Mouse (Mus musculus) kidney, adult 8-10 months (tissue): ENCODE measurements around the gene Bdp1.
"Not testable (repeated sequence)": the region's sequence is repeated elsewhere in the genome, so short reads cannot be mapped to it uniquely, and the experiment has no call there.

ENCODE experiments used
- DNase-seq, 2 experiments: peaks; one replicate each; pipeline ENCODE4 v3.0.0; 2022

The Bdp1 gene

DNA sequence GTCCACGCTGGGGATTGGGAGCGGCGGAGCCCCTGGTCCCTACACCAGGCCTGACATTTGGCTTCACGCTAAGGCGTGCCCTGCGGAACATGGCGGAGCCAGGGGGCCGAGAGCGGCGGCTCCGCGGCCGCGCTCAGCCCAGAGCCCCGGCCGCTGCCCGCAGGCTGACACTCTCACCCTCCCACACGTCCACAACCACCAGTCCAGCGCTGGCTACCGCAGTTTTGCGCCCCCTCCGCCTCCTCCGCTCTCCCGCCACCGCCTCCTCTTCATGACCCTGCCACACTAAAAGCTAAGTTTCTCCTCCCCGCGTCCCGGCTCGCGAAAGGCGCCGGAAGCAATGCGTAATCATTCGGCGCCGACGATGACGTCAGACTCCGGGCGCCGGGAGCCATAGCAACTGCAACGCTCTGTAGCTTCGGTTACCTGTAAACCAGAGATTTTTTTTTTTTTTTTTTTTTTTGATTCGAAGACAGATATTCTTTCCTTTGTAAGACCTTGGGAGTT lies at the start of gene Bdp1:
TSS of gene Bdp1 (minus strand) at position 323 of the 507 bp plus-strand sequence.
- peak; percentile 93 to 95 for DNase-seq

DNA sequence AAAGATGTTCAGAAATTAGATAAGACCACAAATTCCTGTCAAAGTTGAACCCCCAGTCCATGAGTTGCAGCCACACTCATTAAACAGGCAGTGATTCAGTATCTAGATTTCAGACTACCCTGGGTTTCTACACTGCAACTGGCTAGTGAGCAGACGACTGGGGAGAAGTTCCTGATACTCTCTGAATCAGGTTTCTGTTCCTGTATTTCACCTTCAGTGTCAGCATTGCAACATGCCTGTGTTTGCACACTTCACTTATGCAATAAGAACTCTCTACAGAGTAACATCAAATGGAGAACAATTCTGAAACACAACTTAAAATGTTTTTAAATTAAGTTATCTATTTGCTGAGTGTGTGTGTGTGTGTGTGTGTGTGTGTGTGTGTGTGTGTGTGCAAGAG lies 48.8 kb upstream of the Bdp1 start:
- no peak for DNase-seq

DNA sequence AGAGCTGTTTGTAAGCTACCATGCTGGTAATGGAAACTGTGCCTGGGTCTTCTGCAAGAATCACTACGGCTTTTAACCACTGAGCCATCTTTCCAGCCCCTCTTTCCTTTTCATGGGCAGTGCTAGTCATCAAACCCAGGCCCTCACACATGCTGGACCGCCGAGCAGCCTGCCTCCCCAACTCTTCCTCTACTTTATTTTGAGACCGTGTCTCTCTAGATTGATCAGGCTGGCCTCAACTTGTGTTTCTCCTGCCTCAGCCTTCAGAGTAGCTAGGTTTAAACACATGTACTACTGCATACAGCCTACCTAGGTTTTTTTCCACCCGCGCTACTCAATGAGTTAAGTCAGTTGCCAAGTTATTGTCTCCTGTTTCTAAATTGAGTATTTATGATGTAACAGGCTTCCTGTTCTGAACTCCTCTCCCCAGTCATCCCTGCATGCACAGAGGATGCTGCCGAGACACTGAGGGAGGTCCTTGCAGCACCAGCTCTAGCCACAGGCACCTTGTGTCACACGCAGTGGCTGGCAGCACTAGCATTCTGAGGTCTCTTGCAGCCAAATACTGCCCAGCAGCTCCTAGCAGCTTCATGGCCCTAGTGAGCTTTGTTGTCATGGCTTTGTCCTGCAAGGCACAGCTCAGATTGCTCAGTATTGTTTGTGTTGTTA lies 37.9 kb upstream of the Bdp1 start:
- DNase-seq = no peak

DNA sequence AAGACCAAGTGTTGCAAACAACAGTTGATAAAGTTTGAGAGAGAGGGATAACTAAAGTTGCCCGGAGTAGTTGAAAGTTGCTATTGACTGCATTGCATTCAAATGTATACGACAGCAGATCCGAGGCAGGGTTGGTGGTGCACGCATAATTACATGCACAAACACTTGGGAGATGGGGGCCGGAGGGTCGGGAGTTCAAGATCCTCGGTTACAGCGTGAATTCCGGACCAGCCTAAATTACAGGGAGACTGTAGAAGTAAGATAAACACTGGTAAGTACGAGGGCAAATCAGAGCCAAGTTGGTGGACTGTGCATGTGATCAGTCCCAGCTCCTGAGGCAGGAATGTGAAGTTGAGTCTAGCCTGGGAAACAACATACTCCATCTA lies 21.4 kb upstream of the Bdp1 start:
- no peak for DNase-seq

DNA sequence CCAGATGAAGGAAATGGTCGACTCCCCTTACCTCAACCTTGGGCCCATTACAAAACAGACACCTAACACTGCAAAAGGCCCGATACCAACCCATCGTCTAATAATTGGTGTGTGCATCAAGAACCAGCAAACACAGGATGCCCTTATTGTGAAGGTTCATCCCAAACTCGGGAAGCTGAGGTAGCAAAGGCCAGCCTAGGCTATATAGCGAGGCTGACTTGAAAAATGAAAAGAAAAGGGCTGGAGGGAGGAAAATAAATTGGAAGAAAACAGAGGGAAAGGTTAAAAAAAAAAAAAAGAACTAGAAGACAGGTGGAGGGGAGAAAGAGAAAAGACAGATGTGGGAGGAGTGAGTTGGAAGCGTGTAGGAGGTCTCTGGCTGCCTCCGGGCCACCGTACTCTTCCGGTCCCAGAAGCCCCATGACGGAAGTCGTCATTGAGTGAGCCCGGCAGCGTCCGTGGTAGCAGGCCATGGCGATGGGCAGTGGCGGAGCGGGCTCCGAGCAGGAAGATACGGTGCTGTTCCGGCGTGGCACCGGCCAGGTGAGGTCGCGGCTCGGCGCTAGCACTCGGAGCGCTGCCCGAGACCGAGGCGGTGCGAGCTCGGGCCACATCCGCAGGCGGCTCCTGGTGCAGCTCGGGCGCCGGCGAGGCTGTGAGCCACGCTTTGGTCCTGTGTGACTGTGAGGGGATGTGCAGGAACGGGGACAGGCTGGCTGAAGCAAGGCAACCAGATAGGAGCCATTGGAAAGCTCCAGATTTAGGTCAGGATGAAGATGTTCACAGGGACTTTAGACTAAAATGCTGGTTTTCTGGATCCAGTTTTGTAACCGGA lies 20.8 kb upstream of the Bdp1 start, which contains the start of gene Smn1:
TSS of gene Smn1 (plus strand) at position 430 of the 835 bp plus-strand sequence.
- DNase-seq = peak; percentile 94 to 97

DNA sequence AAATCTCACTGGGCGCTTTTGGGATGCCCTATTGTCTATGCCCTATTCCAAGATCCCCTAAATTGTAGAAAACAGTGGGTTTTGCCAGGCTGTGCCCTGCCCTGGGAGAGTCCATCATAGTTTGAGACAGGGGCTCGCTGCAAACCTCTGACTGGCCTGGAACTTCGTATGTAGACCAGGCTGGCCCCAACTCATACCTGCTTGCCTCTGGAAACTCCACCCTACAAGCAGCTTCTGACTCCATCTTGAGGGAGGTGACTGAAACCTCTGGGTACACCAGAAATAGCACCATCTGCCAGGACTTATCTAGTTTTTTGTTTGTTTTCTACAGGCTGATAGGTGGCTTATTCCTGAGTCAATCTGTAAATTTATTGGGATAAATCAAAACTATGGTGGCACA lies 20.1 kb upstream of the Bdp1 start:
- DNase-seq = no peak

DNA sequence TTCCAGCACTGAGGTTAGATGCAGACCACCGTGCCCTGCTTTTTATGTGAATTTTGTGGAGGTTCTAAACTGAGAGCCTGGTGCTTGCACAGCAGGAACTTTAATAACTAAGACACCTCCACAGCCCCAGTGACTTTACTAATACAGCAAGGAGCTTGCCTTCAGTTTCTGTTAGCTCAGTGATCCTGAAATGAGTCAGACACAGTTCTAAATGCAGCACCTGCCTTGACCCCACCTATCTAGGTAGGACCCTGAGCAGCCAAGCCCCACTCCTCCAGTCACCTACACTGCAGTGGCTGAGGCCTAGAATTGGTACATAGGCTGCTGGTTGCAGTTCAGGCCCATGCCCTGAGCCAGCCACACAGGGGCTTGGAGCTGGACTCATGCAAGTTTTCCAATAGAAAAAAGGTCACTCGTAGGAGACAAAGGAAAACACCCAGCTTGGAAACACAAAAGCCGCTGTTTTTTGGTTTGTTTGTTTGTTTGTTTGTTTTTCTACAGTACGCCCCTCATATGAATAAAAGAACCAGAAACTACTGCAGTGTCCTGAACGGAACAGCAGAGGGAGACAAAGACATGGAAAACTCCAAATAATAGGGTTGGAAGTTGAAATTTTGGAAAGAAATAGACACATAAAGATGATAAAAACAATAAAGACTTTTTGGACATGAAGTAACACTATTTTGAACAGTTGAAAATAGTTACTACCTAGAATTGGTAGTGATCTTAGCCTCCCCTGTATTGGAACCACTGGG lies 8.5 kb upstream of the Bdp1 start:
- no peak for DNase-seq

DNA sequence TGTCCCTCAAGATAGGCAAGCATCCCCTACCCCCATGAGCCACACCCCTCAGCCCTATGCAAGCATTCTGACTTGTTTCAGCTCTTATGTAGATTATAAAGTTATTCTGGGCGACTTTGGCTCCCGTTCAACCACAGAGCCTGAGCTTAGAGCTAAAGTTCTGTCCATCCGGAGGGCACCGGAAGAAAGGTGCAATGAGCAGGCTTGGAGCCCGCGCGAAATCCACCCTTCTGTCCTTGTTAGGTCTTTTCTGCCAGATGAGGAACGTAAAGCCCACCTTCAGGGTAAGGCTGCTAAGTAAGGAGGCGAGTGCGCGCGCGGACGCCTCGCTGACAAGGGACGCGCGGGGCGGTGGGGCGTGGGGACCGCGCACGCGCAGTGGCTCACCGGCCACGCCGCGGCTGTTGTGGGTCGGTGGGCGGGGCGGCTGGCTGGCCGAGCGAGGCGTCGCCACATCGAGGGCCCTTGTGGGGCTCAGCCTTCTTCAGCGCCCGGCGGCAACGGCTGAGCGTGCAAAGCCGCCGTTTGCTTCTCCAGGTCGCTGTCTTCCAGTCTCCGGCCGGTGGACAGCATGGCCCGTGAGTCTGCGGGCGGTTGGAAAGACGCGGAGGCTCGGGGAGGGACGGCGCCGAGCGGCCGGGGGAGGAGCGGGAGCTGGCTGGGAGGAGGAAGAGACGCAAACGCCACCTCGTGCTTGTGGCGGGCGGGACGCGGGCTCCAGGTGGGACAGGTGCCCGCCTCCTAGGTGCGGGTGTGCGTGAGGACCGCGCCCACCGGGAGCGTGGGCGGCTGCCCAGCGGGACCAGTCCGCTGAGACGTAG lies 4.0 kb upstream of the Bdp1 start, which contains the start of gene Serf1:
TSS of gene Serf1 (plus strand) at position 361 of the 821 bp plus-strand sequence.
- DNase-seq = peak; percentile 64 to 79

DNA sequence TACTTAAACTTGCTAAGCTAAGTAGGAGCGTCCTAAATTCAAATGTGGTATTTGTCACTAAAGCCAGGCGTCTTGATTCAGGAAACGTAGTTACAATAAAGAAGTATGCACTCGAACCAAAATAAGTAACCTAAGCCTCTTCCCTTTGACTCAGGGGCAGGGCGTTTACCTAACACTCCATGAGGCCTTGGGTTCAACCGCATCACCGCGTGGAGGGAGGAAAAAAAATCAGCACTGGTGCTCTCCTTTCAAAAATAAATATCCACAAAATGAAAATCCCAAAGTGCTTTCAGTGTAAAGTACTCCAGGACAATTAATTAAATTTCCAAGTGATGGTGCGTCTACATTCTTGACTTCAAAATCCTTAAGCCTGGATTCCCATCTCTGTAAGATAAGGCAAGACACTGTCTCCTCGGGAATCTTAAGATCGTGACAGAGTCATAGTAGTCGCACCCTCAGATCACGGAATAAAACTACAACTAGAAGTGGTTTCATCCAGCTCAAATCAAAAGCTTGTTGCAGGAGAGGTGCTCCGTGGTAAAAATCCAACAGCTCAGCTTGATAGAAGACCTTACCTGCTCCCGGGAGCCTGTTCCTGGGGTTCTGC lies 715 bp downstream of the Bdp1 start:
- DNase-seq = no peak

DNA sequence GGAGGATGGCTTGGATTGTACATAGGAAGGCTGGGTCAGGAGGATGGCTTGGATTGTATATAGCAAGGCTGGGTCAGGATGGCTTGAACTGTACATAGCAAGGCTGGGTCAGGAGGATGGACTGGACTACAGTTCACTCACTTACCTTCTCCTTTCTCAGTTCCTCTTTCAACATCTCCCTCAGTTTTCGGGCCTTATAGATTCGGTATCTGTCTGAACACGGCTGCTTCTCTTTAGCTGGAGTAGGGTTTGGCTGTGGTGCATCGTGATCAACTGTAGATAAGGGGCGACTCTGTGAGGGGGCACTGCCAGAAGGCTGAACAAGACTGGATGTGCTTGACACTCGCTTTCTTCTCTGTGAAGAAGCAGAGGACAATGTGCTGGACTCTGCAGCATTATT lies 5.1 kb downstream of the Bdp1 start:
- DNase-seq = no peak

DNA sequence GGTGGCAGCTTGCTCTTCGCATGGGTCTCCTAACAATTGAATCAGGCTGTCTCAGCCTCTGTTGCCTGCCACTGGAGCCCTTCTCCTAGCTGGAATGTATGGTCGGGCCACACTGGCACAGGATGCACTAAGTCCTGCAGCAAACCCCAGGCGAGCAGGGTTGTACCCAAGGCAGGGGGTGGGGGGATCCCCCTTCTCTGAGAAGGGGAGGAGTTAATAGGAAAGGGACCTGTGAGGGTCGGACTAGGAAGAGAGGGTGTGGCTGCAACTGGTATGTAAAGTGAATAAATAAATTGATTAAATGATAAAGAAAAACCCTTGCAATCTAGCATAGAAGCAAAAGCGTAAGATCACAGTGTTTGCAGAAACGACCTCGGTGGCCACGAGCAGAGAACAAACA lies 32.4 kb downstream of the Bdp1 start:
- DNase-seq = no peak

DNA sequence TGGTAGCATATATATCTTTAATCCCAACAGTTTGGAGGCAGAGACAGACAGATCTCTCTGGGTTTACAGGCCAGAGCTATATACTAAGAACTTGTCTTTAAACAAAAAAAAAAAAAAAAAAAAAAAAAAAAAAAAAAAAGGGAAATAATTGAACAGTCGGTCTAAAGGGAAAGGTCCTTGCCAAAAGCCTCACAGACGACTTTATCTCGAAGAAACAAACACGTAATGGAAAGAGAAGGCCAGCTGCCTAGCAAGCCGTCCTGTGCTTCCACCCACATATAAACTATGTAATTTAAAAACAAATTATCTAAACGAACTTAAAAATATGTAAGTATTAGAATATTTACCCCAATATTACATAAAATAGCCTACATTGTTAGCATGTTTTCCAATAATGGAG lies 36.0 kb downstream of the Bdp1 start:
- no peak for DNase-seq

DNA sequence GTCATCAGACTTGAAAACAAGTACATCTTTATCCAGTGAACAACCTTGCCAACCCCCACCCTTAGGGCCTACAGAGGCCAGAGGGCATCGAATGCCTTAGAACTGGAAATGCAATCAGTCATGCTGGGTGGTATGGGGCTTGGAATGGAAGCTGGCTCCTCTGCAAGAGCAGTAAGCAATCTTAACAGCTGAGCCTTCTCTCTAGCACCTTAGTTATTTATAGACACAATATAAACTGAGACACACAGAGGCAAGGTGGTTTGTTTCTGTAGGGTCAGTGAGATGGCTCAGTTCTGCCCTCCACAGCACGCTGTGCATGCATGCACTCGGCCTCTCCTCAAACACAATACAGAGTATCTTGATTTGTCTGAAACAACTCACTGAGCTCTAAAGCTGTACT lies 39.9 kb downstream of the Bdp1 start:
- DNase-seq = no peak

DNA sequence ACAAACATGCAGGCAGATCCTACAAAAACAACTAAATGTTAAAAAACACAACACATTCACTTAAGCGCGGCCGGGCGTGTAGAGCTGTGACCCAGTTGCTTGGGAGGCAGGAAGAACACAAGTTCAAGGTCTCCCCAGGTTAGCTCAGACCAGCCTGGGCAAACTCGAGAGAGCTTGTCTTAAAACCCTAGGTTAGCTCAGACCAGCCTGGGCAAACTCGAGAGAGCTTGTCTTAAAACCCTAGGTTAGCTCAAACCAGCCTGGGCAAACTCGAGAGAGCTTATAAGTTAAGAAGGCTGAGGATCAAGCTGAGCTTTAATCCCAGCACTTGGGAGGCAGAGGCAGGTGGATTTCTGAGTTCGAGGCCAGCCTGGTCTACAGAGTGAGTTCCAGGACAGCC lies 46.1 kb downstream of the Bdp1 start:
- not testable (repeated sequence) for DNase-seq

DNA sequence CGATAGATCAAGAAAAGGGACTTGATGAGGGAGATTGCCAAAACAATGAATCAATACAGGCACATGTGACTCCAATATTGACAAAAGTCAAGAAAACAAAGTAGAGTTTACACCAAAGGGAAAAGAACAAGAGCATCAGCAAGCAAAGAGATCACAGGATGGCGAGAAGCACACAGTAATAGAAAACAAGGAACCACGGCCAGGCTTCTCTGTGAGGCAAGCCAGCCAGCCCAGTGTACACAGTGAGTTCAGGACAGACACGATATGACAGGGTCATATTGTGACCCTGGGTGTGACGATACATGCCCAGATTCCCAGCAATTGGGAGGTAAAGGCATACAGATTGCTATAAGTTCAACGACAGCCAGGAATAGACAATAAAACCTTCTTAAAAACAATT lies 77.9 kb downstream of the Bdp1 start:
- no peak for DNase-seq

DNA sequence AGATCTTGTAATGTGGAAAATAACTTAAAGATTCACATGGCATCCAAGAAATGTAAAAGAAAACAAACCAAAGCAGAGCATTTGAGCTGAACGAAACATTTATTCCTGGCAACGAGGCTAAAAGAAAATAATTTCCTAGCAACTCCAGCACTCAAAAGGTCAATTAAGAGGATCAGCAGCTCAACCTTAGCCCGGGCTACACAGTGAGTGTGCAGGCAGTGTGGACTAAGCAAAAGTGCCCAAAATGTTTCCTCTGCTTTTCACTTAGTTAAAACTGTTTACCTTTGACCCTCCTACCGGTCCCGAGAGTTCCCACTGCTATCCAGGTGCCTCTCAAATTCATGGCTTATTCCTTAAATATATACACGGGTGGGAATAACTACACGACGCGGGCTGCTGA lies 87.0 kb downstream of the Bdp1 start:
- DNase-seq = peak; percentile 15 to 18

DNA sequence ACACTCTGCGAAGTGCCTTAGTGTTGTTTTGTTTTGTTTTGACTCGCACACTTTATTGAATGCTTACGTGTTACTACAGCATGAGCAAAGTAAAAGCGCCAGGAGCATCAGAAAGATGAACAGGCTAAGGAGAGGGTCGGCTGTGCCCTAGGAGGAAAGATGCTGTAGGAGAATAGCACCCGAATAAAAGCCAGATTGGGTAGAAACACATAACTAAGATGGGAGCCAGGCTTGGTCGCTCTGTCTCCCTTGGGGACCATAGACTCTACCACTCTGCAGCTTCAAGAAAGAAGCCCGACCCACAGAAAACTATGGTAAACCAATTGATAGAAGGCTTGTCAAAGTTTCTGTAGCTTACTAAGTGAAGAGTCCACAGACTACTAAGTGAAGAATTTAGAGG lies 87.9 kb downstream of the Bdp1 start:
- DNase-seq = no peak

DNA sequence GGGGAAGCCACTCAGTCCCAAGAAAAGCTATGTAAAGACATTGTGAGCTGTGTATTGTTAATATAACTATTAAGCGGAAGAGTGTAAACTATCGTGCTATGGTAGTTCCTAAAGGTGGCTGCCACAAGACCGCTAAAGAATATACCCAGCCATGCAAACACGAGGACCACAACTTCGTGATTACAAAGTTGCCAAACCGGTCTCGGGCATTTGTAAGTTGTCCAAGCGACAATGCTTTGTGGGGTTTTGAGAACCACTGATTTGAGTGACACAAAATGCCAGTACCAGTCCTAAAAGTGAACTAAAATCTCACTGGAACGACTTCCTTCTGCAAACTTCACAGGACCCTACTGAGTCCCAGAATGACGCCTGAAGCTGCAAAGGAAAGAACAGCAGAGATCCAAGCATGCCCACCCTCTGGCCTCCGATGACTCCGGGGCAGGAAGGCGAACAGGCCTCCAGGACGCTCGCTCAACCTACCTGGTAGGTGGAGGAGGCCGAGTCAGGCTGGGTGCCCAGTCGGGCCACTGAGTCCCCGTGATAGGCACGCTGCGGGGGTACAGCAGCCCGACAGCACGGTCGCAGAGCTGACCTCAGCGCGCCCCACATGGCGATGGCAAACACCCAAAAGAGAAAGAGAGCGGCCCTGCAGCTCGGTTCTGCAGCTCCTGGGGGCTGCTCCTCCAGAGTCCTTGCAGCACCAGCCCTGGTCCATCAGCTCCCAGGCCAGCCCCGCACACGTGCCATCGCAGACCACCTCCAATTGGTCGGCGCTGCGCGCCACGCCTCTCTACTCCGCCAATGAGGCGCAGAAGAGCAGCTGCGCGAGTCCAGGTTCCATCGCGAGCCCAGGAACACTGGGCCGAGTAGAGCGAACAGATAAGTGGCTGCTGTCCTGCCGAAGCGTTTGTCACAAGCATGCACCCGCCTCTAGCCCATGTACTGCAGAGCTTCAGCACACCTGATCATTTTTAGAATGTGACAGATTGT lies 88.7 kb downstream of the Bdp1 start, which contains the start of gene Mccc2:
TSS of gene Mccc2 (minus strand) at position 734 of the 990 bp plus-strand sequence.
- peak; percentile 84 for DNase-seq

DNA sequence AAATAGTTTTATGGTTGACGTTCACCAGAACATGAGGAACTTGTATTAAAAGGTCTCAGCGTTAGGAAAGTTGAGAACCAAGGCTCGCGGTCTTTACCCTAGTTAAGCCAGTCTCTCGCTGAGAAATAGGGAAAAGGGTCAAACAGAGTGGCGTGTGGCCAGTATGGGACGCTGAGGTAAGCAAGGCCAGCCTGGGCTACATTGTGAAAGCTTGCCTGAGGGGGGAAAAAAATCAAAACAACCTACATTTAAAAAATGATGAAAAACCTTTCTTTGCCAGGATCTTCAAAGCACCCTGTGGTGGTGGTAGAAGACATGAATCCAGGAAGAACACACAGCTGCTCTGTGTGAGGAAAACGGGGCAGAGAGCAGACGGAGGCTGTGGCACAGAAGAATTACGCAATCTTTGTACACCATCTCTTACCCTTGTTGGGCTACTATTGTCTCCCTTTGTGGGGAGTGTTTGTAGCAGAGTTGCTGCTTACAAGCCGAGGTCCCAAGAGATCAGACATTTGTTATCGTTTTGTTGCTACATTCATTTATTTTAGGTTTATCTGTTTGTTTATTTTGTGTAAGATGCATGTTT lies 97.9 kb downstream of the Bdp1 start:
- no peak for DNase-seq

DNA sequence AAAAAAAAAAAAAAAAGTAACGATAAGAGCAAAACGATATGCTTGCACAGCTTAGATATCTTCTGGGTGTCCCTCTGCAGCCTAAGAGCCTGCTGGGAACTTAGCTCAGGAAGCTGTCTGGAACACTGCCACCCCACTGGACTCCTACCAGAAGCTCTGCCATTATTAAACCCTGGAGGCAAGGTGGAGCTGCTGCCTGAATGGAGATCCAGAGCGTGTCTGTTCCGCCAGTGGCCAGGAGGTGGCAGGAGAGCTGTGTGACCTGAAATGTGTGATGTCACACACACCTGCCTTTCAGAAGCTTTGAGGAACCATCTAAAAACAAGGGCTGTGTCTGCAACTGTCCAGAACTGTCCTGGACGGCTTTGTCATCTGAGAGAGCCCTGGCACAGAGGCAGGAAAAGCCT lies 102.1 kb downstream of the Bdp1 start:
- DNase-seq = peak; percentile 93 to 97
